ENCODE assay signal across 8 mouse cellular contexts in the genomic region with DNA sequence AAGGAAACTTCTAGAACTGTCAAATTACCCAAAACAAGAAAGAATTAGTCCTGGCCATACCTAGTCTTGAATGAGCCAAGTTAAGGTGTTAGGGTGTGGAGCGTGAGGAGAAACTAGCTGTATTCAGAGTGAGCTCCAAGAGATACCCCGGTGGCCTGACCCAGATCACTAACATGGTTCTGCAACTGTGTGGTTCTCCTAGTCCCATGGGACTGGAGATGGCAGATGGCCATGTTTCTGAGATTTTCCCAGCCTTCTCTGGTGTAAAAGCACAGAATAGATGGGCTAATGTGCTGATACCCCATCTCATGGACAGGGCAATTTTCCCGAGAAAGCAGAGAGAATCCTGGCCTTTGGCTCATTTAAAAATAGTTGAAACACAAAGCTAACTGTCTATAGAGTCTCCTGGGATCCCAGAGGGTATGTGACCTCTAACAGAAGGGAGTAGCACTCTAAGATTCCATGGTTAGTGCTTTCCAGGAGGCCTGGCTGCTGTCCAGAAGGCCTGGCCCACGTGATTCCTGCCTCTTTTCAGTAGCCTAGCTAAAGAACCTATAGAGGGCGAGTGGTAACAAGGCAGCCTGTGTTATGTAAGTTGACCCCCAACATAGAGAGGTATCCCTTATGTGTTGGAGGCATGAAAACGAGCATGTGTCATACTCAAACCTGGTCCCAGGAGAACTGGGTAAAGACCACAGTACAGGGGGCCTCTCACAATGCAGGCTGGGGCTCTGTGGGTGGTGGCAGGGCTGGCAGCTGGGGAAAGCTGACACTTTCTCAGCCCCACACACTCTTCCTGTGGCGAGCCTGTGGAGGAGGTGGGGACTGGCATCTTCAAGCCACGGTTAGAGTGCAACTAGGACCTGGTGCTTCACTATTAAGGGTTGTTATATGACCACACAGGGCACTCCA.
A peak's percentile ranks its signal among the peaks of the same experiment; 100 is the strongest.
DNase-seq lines count a peak whose midpoint lies in the region; ATAC-seq and TF ChIP-seq lines count a peak whose summit lies in the region.

No protein-coding gene starts in this region.

- H3K36me3 ChIP-seq in hindbrain, embryonic 13.5 days, result no peaks in the 10 kb centered on the region
- H3K36me3 ChIP-seq in limb, embryonic 14.5 days (ENCODE audit: control insufficient read depth, insufficient read depth, low read length), result no peaks in the 10 kb centered on the region
- H3K36me3 ChIP-seq in neural tube, embryonic 12.5 days, result no peaks in the 10 kb centered on the region

- peak; percentile 62 for DNase-seq in embryo, embryonic 10 days (ENCODE audit: low spot score)
- DNase-seq in embryo, embryonic 9.5 days (ENCODE audit: extremely low spot score), result no peak
- peak; percentile 70 for DNase-seq in gastrocnemius, adult 2 months
- peak; percentile 87 for DNase-seq in limb, embryonic 14.5 days (ENCODE audit: low spot score)
- no peak for DNase-seq in spleen, postnatal 10 days (ENCODE audit: low spot score in 2 of 2)
- no peak for DNase-seq in c-Kit-positive CD71-positive TER-119-positive erythroid progenitor cells, embryonic 14.5 days (ENCODE audit: low spot score)

- H3K4me2 ChIP-seq in hindbrain, embryonic 13.5 days, result no peak overlapping the region
- H3K4me2 ChIP-seq in limb, embryonic 14.5 days (replicated peaks; ENCODE audit: low read depth, low read length, severe bottlenecking), result no peak overlapping the region
- no peak overlapping the region for H3K4me2 ChIP-seq in neural tube, embryonic 12.5 days (replicated peaks)

- ATAC-seq in hindbrain, embryonic 13.5 days (ENCODE audit: low FRiP score), result peak; percentile 78
- ATAC-seq in limb, embryonic 14.5 days (ENCODE audit: low FRiP score, low read depth), result peak; percentile 84
- ATAC-seq in neural tube, embryonic 12.5 days (ENCODE audit: low FRiP score, low read depth), result peak; percentile 88

- H3K4me3 ChIP-seq in gastrocnemius, adult 2 months, result no peak overlapping the region
- H3K4me3 ChIP-seq in hindbrain, embryonic 13.5 days, result no peak overlapping the region
- no peak overlapping the region for H3K4me3 ChIP-seq in limb, embryonic 14.5 days (replicated peaks; ENCODE audit: low read length)
- no peak overlapping the region for H3K4me3 ChIP-seq in neural tube, embryonic 12.5 days

- no peaks in the 10 kb centered on the region for H3K27me3 ChIP-seq in hindbrain, embryonic 13.5 days
- H3K27me3 ChIP-seq in limb, embryonic 14.5 days (ENCODE audit: control insufficient read depth, insufficient read depth, low read length), result no peaks in the 10 kb centered on the region
- H3K27me3 ChIP-seq in neural tube, embryonic 12.5 days (replicated peaks), result no peaks in the 10 kb centered on the region

- H3K4me1 ChIP-seq in hindbrain, embryonic 13.5 days (replicated peaks), result peaks cover 40% of the 10 kb centered on the region
- peaks cover 22% of the 10 kb centered on the region for H3K4me1 ChIP-seq in limb, embryonic 14.5 days (ENCODE audit: control insufficient read depth, insufficient read depth, low read length)
- H3K4me1 ChIP-seq in neural tube, embryonic 12.5 days, result peaks cover 33% of the 10 kb centered on the region

- peak overlapping the region; percentile 73 for H3K27ac ChIP-seq in gastrocnemius, adult 2 months
- peak overlapping the region; percentile 72 for H3K27ac ChIP-seq in hindbrain, embryonic 13.5 days
- H3K27ac ChIP-seq in limb, embryonic 14.5 days (replicated peaks; ENCODE audit: low read depth, low read length), result peak overlapping the region; percentile 33; the same call in 1 of the 2 replicates
- peak overlapping the region; percentile 37 for H3K27ac ChIP-seq in neural tube, embryonic 12.5 days

- intact Hi-C loops in gastrocnemius, adult 2 months (cut with DNase I), result loop anchor here (10.0 kb wide), 1 partner anchor 61 kb away; no protein-coding TSS in a partner anchor

- 0 out of 2 replicates have a peak overlapping the region, but pooled peaks have one; percentile 19 for H3K9ac ChIP-seq in hindbrain, embryonic 13.5 days
- H3K9ac ChIP-seq in limb, embryonic 14.5 days (ENCODE audit: low read depth, low read length, severe bottlenecking), result no peak overlapping the region
- H3K9ac ChIP-seq in neural tube, embryonic 12.5 days, result no peak overlapping the region

- TF ChIP-seq CTCF in gastrocnemius, adult 2 months (IDR thresholded peaks at IDR 0.05), result no peak

- no peak for TF ChIP-seq POLR2A in limb, embryonic 14.5 days (IDR thresholded peaks at IDR 0.05; ENCODE audit: borderline replicate concordance, extremely low read depth, insufficient read depth, insufficient read length)

- H3K9me3 ChIP-seq in hindbrain, embryonic 13.5 days, result no peaks in the 10 kb centered on the region
- no peaks in the 10 kb centered on the region for H3K9me3 ChIP-seq in limb, embryonic 14.5 days (ENCODE audit: control insufficient read depth, low read length)
- H3K9me3 ChIP-seq in neural tube, embryonic 12.5 days, result no peaks in the 10 kb centered on the region

- 25% methylated on average over 8 of the region's 8 CpGs for WGBS in hindbrain, embryonic 13.5 days
- 20% methylated on average over 8 of the region's 8 CpGs for WGBS in limb, embryonic 14.5 days
- WGBS in neural tube, embryonic 12.5 days, result 30% methylated on average over 8 of the region's 8 CpGs

Comparison
In these comparisons a context has a peak if more than half of its experiments do, and no peak if none do; other contexts are left out.
1. DNase-seq: peak in embryo, embryonic 10 days (single experiment), gastrocnemius, adult 2 months (single experiment) and limb, embryonic 14.5 days (single experiment); none in embryo, embryonic 9.5 days (single experiment), spleen, postnatal 10 days (0 of 2) and c-Kit-positive CD71-positive TER-119-positive erythroid progenitor cells, embryonic 14.5 days (single experiment).
2. Peak in every context shown above with its lines, with median percentiles within 50 percentile points of each other: H3K27ac ChIP-seq and ATAC-seq.